Mouse (Mus musculus) midbrain, postnatal 0 days (tissue): ENCODE results near the gene Igf2bp3. TPM values are rescaled to one million over a fixed set of nuclear protein-coding genes. Genes with fewer than 3 reads are reported as not detected.

ENCODE experiments used
- ATAC-seq: fragments of 200-750 bp; cut with Nextera tagmentation; 2 replicates; pipeline ENCODE4 v1.8.0; 2017; ENCODE audit warnings: moderate number of reproducible peaks, mild to moderate bottlenecking, moderate TSS enrichment, moderate library complexity; ENCODE audit not compliant: low FRiP score
- DNase-seq: peaks from one replicate; pipeline ENCODE4 v3.0.0-alpha.2; 2015; ENCODE audit warnings: low spot score
- H3K27ac ChIP-seq: fragments of 300-500 bp; sonication (generic); 2 replicates; pipeline ENCODE4 v1.5.1; 2014; ENCODE audit warnings: low read depth, mild to moderate bottlenecking, low read length, mixed read lengths
- H3K27me3 ChIP-seq: fragments of 300-500 bp; sonication (generic); 2 replicates; pipeline ENCODE4 v1.6.1; 2014; ENCODE audit warnings: low read length, control low read depth, mixed read lengths; ENCODE audit not compliant: insufficient read depth
- H3K36me3 ChIP-seq: fragments of 300-500 bp; sonication (generic); 2 replicates; pipeline ENCODE4 v1.6.1; 2014; ENCODE audit warnings: low read length, control low read depth, mixed read lengths; ENCODE audit not compliant: insufficient read depth
- H3K4me1 ChIP-seq: fragments of 300-500 bp; sonication (generic); 2 replicates; pipeline ENCODE4 v1.6.1; 2014; ENCODE audit warnings: mild to moderate bottlenecking, control low read depth, antibody characterized with exemption, low read length, mixed read lengths; ENCODE audit not compliant: insufficient read depth
- H3K4me2 ChIP-seq: fragments of 300-500 bp; sonication (generic); 2 replicates; pipeline ENCODE4 v1.6.1; 2014; ENCODE audit warnings: low read depth, mild to moderate bottlenecking, low read length, mixed read lengths; ENCODE audit not compliant: poor library complexity, severe bottlenecking
- H3K4me3 ChIP-seq: fragments of 300-500 bp; sonication (generic); 2 replicates; pipeline ENCODE4 v1.5.1; 2014; ENCODE audit warnings: low read depth, mild to moderate bottlenecking, low read length, moderate library complexity
- H3K9ac ChIP-seq: fragments of 300-500 bp; sonication (generic); replicated peaks from 2 replicates; pipeline ENCODE4 v1.6.1; 2014; ENCODE audit warnings: mild to moderate bottlenecking, low read length, moderate library complexity, mixed read lengths; ENCODE audit not compliant: poor library complexity, severe bottlenecking
- H3K9me3 ChIP-seq: fragments of 300-500 bp; sonication (generic); 2 replicates; pipeline ENCODE4 v1.6.1; 2016; ENCODE audit warnings: low read length, control low read depth
- CTCF ChIP-seq: IDR thresholded peaks from 2 replicates; pipeline ENCODE4 v1.5.1; 2016; ENCODE audit warnings: antibody characterized with exemption, mild to moderate bottlenecking
- WGBS: fragments of 180-500 bp; shearing (Covaris S2); extraction: QIAGEN DNeasy Blood & Tissue Kit; methylation state at CpG from one replicate; pipeline ENCODE4 v1.1.7; 2014; 5-methylcytosine and 5-hydroxymethylcytosine counted together
- polyA plus RNA-seq: library from polyadenylated mRNA; unstranded; fragments of >200 nt; fragmentation: Nextera tagmentation; extraction: Ambion mirVana; gene quantifications from 2 replicates; pipeline ENCODE4 v1.2.1, GENCODE M21; 2015
- total RNA-seq: library from RNA; depleted of rRNA; stranded (reverse); fragments of >200 nt; gene quantifications from 2 replicates; pipeline ENCODE4 v1.2.3, GENCODE M21; 2014

Igf2bp3 gene
- total and polyA plus RNA-seq, 2 experiments from 2014 or later: 5.4 to 10.6 TPM

GRCm38 (mm10) chr6:49176018-49176417 lies 38.7 kb downstream of the Igf2bp3 start:
- Histone ChIP-seq H3K9me3 (no peaks in the 10 kb centered on the region), H3K36me3 (no peaks in the 10 kb centered on the region), H3K4me3 (no peak overlapping the region), H3K9ac (no peak overlapping the region), H3K4me1 (no peaks in the 10 kb centered on the region), H3K27ac (no peak overlapping the region), H3K27me3 (no peaks in the 10 kb centered on the region), H3K4me2 (no peak overlapping the region)
- WGBS: 87% methylated on average over 5 of the region's 5 CpGs
- DNase-seq (no peak), ATAC-seq (no peak)
- TF ChIP-seq CTCF: no peak

- Histone ChIP-seq H3K36me3 (no peaks in the 10 kb centered on the region), H3K4me3 (no peak overlapping the region), H3K4me1 (no peaks in the 10 kb centered on the region), H3K27me3 (no peaks in the 10 kb centered on the region), H3K9me3 (no peaks in the 10 kb centered on the region), H3K27ac (no peak overlapping the region), H3K4me2 (no peak overlapping the region), H3K9ac (no peak overlapping the region)
- no peak for ATAC-seq
- TF ChIP-seq CTCF: no peak
- DNase-seq: no peak
Measured at GRCm38 (mm10) chr6:49174616-49175015, 40.1 kb downstream of the Igf2bp3 start.

- ATAC-seq (no peak), DNase-seq (no peak)
- no peak overlapping the region for H3K9ac ChIP-seq
- no peaks in the 10 kb centered on the region for H3K36me3 ChIP-seq
- no peak overlapping the region for H3K4me2 ChIP-seq
- H3K9me3 ChIP-seq: no peaks in the 10 kb centered on the region
- no peak for TF ChIP-seq CTCF
- no peak overlapping the region for H3K27ac ChIP-seq
- H3K4me1 ChIP-seq: no peaks in the 10 kb centered on the region
- 77% methylated on average over 4 of the region's 4 CpGs for WGBS
- H3K27me3 ChIP-seq: no peaks in the 10 kb centered on the region
- H3K4me3 ChIP-seq: no peak overlapping the region
Measured at GRCm38 (mm10) chr6:49173674-49174073, 41.1 kb downstream of the Igf2bp3 start.

- WGBS: 88% methylated on average over 7 of the region's 7 CpGs
- Histone ChIP-seq H3K27ac (no peak overlapping the region), H3K4me1 (no peaks in the 10 kb centered on the region), H3K9me3 (no peaks in the 10 kb centered on the region), H3K36me3 (no peaks in the 10 kb centered on the region), H3K4me2 (no peak overlapping the region), H3K27me3 (no peaks in the 10 kb centered on the region), H3K9ac (no peak overlapping the region), H3K4me3 (no peak overlapping the region)
- TF ChIP-seq CTCF: no peak
- DNase-seq: no peak
- no peak for ATAC-seq
Measured at GRCm38 (mm10) chr6:49173265-49173664, 41.5 kb downstream of the Igf2bp3 start.

- Histone ChIP-seq H3K9ac (no peak overlapping the region), H3K27me3 (no peaks in the 10 kb centered on the region), H3K4me2 (no peak overlapping the region), H3K27ac (no peak overlapping the region), H3K9me3 (no peaks in the 10 kb centered on the region), H3K4me3 (no peak overlapping the region), H3K4me1 (no peaks in the 10 kb centered on the region), H3K36me3 (no peaks in the 10 kb centered on the region)
- 82% methylated on average over 5 of the region's 5 CpGs for WGBS
- DNase-seq (no peak), ATAC-seq (no peak)
- TF ChIP-seq CTCF: no peak
Measured at GRCm38 (mm10) chr6:49171216-49171615, 43.5 kb downstream of the Igf2bp3 start.

- no peak for TF ChIP-seq CTCF
- Histone ChIP-seq H3K4me1 (no peaks in the 10 kb centered on the region), H3K9me3 (no peaks in the 10 kb centered on the region), H3K36me3 (no peaks in the 10 kb centered on the region), H3K27ac (no peak overlapping the region), H3K9ac (no peak overlapping the region), H3K4me3 (no peak overlapping the region), H3K4me2 (no peak overlapping the region), H3K27me3 (no peaks in the 10 kb centered on the region)
- 59% methylated on average over 3 of the region's 3 CpGs for WGBS
- DNase-seq: no peak
- no peak for ATAC-seq
Measured at GRCm38 (mm10) chr6:49168648-49169047, 46.1 kb downstream of the Igf2bp3 start.
